Mouse (Mus musculus) cerebellum, adult 2 months (tissue): ENCODE data around the gene Syt6.

Experiments
- CTCF ChIP-seq: fragments of 200-500 bp; IDR thresholded peaks from 2 replicates; pipeline ENCODE4 v1.5.1; 2011; ENCODE audit warnings: low read depth, mild to moderate bottlenecking, control low read depth, low read length, moderate library complexity, borderline replicate concordance; ENCODE audit not compliant: insufficient read depth
- POLR2A ChIP-seq: fragments of 200-500 bp; IDR thresholded peaks from 2 replicates; pipeline ENCODE4 v1.6.1; 2011; ENCODE audit warnings: low read length, control low read depth, borderline replicate concordance; ENCODE audit not compliant: insufficient read depth

DNA sequence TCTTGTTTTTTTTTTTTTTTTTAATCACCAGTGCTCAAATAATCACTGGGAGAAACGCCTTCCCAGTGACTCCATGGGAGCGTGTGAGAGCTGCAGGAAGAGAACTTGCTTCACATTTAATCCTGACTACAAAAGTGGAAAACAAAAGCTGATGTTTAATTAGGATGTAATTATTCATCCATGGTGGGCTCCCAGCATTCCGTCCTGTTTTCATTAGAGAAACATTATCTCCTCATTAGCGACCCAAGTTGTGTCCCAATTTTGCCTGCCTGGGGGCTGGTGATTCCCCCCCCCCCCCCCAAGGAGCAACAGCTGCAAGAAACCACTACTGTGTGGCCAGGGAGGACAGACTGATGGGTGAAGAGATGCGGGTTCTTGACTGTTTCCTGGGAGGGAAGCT lies 24.8 kb upstream of the Syt6 start:
- TF ChIP-seq CTCF (no peak), POLR2A (no peak)
